Mouse (Mus musculus): ENCODE results near the gene Gm20721. TPM values are rescaled to one million over a fixed set of nuclear protein-coding genes. Genes with fewer than 3 reads are reported as not detected.

Gene Gm20721
- total RNA-seq, 2 experiments from 2014 or later: 2.4 to 3.0 TPM

Other genes with a start within 250 kb of the Gm20721 start
- 10 to 100 TPM; 59.7 to 70.6 TPM for gene Npepl1, start 236.4 kb downstream of the Gm20721 start, total RNA-seq (2021)
- gene Gnas, start 62.4 kb downstream of the Gm20721 start, total RNA-seq (2021): 1,000 to 10,000 TPM; 1,262 to 1,407 TPM
- 10 to 100 TPM; 19.2 to 21.2 TPM for gene Nelfcd, start 69.1 kb upstream of the Gm20721 start, total RNA-seq (2021)
- gene Ctsz, start 92.3 kb upstream of the Gm20721 start, total RNA-seq (2021): 10 to 100 TPM; 23.4 to 24.7 TPM
- not detected for gene Tubb1, start 104.0 kb upstream of the Gm20721 start, total RNA-seq (2021)
- 1,000 to 10,000 TPM in 1 of 2 experiments, 100 to 1,000 TPM in 1; 994 to 1,118 TPM for gene Atp5e, start 117.4 kb upstream of the Gm20721 start, total RNA-seq (2021)
- 10 to 100 TPM; 43.1 to 48.1 TPM for gene Prelid3b, start 126.4 kb upstream of the Gm20721 start, total RNA-seq (2021)